Mouse (Mus musculus) kidney, postnatal 10 days (tissue): ENCODE results near the gene Susd2.
A peak's percentile ranks its signal among the peaks of the same experiment; 100 is the strongest.

Experiments used
- DNase-seq: peaks from one replicate; pipeline ENCODE4 v3.0.0; 2021; ENCODE audit warnings: mixed read lengths

The Susd2 gene

GRCm38 (mm10) chr10:75620818-75621217 lies 23.0 kb downstream of the Susd2 start:
- no peak for DNase-seq

GRCm38 (mm10) chr10:75616044-75616443 lies 27.8 kb downstream of the Susd2 start:
- no peak for DNase-seq

GRCm38 (mm10) chr10:75610486-75610885 lies 33.3 kb downstream of the Susd2 start:
- no peak for DNase-seq

GRCm38 (mm10) chr10:75608975-75609374 lies 34.8 kb downstream of the Susd2 start:
- no peak for DNase-seq

- DNase-seq = no peak
Observed at GRCm38 (mm10) chr10:75607253-75607652, 36.6 kb downstream of the Susd2 start.

GRCm38 (mm10) chr10:75605162-75605846 lies 38.5 kb downstream of the Susd2 start:
- peak; percentile 32 for DNase-seq

GRCm38 (mm10) chr10:75600189-75600730 lies 43.5 kb downstream of the Susd2 start:
- no peak for DNase-seq

GRCm38 (mm10) chr10:75595981-75596380 lies 47.8 kb downstream of the Susd2 start:
- DNase-seq = peak; percentile 82

GRCm38 (mm10) chr10:75592585-75592984 lies 51.2 kb downstream of the Susd2 start:
- no peak for DNase-seq

- peak; percentile 60 for DNase-seq
Observed at GRCm38 (mm10) chr10:75591211-75591894, 52.5 kb downstream of the Susd2 start.

- peak; percentile 50 for DNase-seq
Observed at GRCm38 (mm10) chr10:75589651-75590050, 54.2 kb downstream of the Susd2 start.

GRCm38 (mm10) chr10:75589129-75589528 lies 54.7 kb downstream of the Susd2 start, which contains the start of gene Ggt5:
TSS of gene Ggt5 (plus strand) at chr10:75589340.
- DNase-seq = peak; percentile 84

GRCm38 (mm10) chr10:75588336-75588735 lies 55.5 kb downstream of the Susd2 start:
- DNase-seq = peak; percentile 42

- DNase-seq = no peak
Observed at GRCm38 (mm10) chr10:75587781-75588180, 56.0 kb downstream of the Susd2 start.
